In genomic region chr4:125437161-125437822, GRCm38 (mm10) we compare ENCODE assay signal across 17 mouse cellular contexts.
DNase-seq lines count a peak whose midpoint lies in the region; ATAC-seq lines count a peak whose summit lies in the region.
"Had no signal": no experiment of that assay in that cellular context is flagged by ENCODE, and none has a peak within 500 bp of the region (broad histone marks: within the 10 kb centered on the region; RNA-seq: fewer than 3 reads in every experiment).

No protein-coding gene starts in this region.

- peak; percentile 16 for DNase-seq in cerebellum, adult 11-12 months
- DNase-seq in frontal cortex, postnatal 10 days (ENCODE audit: low spot score in 2 of 2), result no peak
- DNase-seq in retina, postnatal 1 day, result peak; percentile 56
- DNase-seq in retina, embryonic 14.5 days (ENCODE audit: low spot score), result no peak
- DNase-seq in natural killer cell, adult 2 months (ENCODE audit: low spot score in 2 of 2), result no peak
- DNase-seq: adrenal gland, postnatal 10 days; B cell, adult 2 months; cerebellum, postnatal 25 days; gastrocnemius, adult 2 months; gastrocnemius, postnatal 25 days had no signal

- no peak for ATAC-seq in cerebellum, adult (ENCODE audit: insufficient number of reproducible peaks, low FRiP score, low TSS enrichment)
- peak; percentile 59; the same call in 1 of the 2 replicates for ATAC-seq in frontal cortex, adult (ENCODE audit: low TSS enrichment)
- ATAC-seq: CD4-positive, CD25-positive, alpha-beta regulatory T cell, adult 4 months; forebrain, embryonic 16.5 days; hindbrain, embryonic 16.5 days; inflammation-experienced regulatory T-cells, adult 6 months; intestine, postnatal 0 days had no signal

Comparison
In these comparisons a context has a peak if more than half of its experiments do, and no peak if none do; other contexts are left out.
1. DNase-seq: peak in cerebellum, adult 11-12 months (single experiment) and retina, postnatal 1 day (single experiment); none in frontal cortex, postnatal 10 days (0 of 2), retina, embryonic 14.5 days (single experiment) and natural killer cell, adult 2 months (0 of 2).